Mouse (Mus musculus): ENCODE results near the gene Gtf2ird2. TPM values are rescaled to one million over a fixed set of nuclear protein-coding genes. Genes with fewer than 3 reads are reported as not detected.

The Gtf2ird2 gene
- polyA plus RNA-seq, 1 experiment from 2014 or later, result 7.9 TPM

DNA sequence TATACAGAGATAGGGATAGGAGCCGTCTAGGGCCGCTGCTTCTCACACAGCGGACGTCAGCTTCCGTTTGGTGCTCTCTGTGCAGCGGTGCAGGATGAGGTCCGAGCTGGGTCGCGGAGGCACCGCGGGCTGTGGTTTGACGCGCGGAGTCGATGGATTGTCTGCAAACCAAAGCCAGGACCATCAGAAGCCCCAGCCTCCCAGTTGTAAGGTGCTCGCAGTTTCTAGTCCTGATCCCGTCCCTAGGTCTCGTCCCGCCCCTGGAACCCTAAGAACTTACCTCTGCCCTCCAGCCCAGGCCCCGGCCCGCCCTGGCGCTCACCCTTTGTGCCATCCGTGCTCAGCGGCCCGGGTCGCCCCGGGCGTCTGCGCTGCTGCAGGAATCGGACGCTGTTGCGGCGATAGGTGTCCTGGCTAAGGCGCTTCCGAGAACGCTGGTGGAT, 37.9 kb downstream of the Gtf2ird2 start:
- Histone ChIP-seq H3K4me2 (ENCODE audit: low read depth, severe bottlenecking) (peak overlapping the region; percentile 62), H3K4me3 (ENCODE audit: low read depth, low read length) (peak overlapping the region; percentile 29), H3K27me3 (ENCODE audit: control insufficient read depth, insufficient read depth, low read length) (peaks cover 7% of the 10 kb centered on the region; the same call in 1 of the 2 replicates), H3K27ac (replicated peaks; ENCODE audit: low read depth, low read length) (no peak overlapping the region), H3K9me3 (ENCODE audit: control insufficient read depth, low read length) (no peaks in the 10 kb centered on the region), H3K4me1 (ENCODE audit: control insufficient read depth, insufficient read depth, low read length) (peaks cover 10% of the 10 kb centered on the region), H3K9ac (ENCODE audit: low read length) (peak overlapping the region; percentile 68), H3K36me3 (ENCODE audit: control insufficient read depth, insufficient read depth, low read length) (no peaks in the 10 kb centered on the region)
- ATAC-seq (ENCODE audit: insufficient number of reproducible peaks, low FRiP score, low TSS enrichment, low read depth) (no peak), DNase-seq (ENCODE audit: low spot score) (peak; percentile 56)
- WGBS, result 3% methylated on average over 36 of the region's 36 CpGs

GRCm38 (mm10) chr5:134225110-134225901, 41.5 kb downstream of the Gtf2ird2 start:
- Histone ChIP-seq H3K9me3 (ENCODE audit: control insufficient read depth, low read length) (no peaks in the 10 kb centered on the region), H3K27ac (replicated peaks; ENCODE audit: low read depth, low read length) (no peak overlapping the region), H3K4me1 (ENCODE audit: control insufficient read depth, insufficient read depth, low read length) (peaks cover 14% of the 10 kb centered on the region), H3K27me3 (ENCODE audit: control insufficient read depth, insufficient read depth, low read length) (peaks cover 7% of the 10 kb centered on the region; the same call in 1 of the 2 replicates), H3K36me3 (ENCODE audit: control insufficient read depth, insufficient read depth, low read length) (no peaks in the 10 kb centered on the region), H3K4me2 (ENCODE audit: low read depth, severe bottlenecking) (no peak overlapping the region), H3K4me3 (ENCODE audit: low read depth, low read length) (no peak overlapping the region), H3K9ac (ENCODE audit: low read length) (no peak overlapping the region)
- DNase-seq (ENCODE audit: low spot score) (no peak), ATAC-seq (ENCODE audit: insufficient number of reproducible peaks, low FRiP score, low TSS enrichment, low read depth) (no peak)
- WGBS, result 83% methylated on average over 30 of the region's 30 CpGs

GRCm38 (mm10) chr5:134226946-134227345, 43.1 kb downstream of the Gtf2ird2 start:
- H3K9me3 ChIP-seq (ENCODE audit: control insufficient read depth, low read length), result no peaks in the 10 kb centered on the region
- peaks cover 9% of the 10 kb centered on the region for H3K4me1 ChIP-seq (ENCODE audit: control insufficient read depth, insufficient read depth, low read length)
- H3K27ac ChIP-seq (replicated peaks; ENCODE audit: low read depth, low read length), result no peak overlapping the region
- ATAC-seq (ENCODE audit: insufficient number of reproducible peaks, low FRiP score, low TSS enrichment, low read depth), result no peak
- 62% methylated on average over 12 of the region's 12 CpGs for WGBS
- H3K4me2 ChIP-seq (ENCODE audit: low read depth, severe bottlenecking), result no peak overlapping the region
- peaks cover 7% of the 10 kb centered on the region; the same call in 1 of the 2 replicates for H3K27me3 ChIP-seq (ENCODE audit: control insufficient read depth, insufficient read depth, low read length)
- no peak for DNase-seq (ENCODE audit: low spot score)
- H3K4me3 ChIP-seq (ENCODE audit: low read depth, low read length), result no peak overlapping the region
- no peaks in the 10 kb centered on the region for H3K36me3 ChIP-seq (ENCODE audit: control insufficient read depth, insufficient read depth, low read length)
- no peak overlapping the region; the same call in 1 of the 2 replicates for H3K9ac ChIP-seq (ENCODE audit: low read length)

GRCm38 (mm10) chr5:134227574-134228248, 43.9 kb downstream of the Gtf2ird2 start:
- peaks cover 11% of the 10 kb centered on the region for H3K4me1 ChIP-seq (ENCODE audit: control insufficient read depth, insufficient read depth, low read length)
- DNase-seq (ENCODE audit: low spot score), result peak; percentile 69
- H3K36me3 ChIP-seq (ENCODE audit: control insufficient read depth, insufficient read depth, low read length), result no peaks in the 10 kb centered on the region
- H3K9me3 ChIP-seq (ENCODE audit: control insufficient read depth, low read length), result no peaks in the 10 kb centered on the region
- no peak for ATAC-seq (ENCODE audit: insufficient number of reproducible peaks, low FRiP score, low TSS enrichment, low read depth)
- H3K27ac ChIP-seq (replicated peaks; ENCODE audit: low read depth, low read length), result no peak overlapping the region
- H3K9ac ChIP-seq (ENCODE audit: low read length), result no peak overlapping the region; the same call in 1 of the 2 replicates
- no peak overlapping the region for H3K4me2 ChIP-seq (ENCODE audit: low read depth, severe bottlenecking)
- no peak overlapping the region for H3K4me3 ChIP-seq (ENCODE audit: low read depth, low read length)
- no peaks in the 10 kb centered on the region for H3K27me3 ChIP-seq (ENCODE audit: control insufficient read depth, insufficient read depth, low read length)
- WGBS, result 39% methylated on average over 11 of the region's 11 CpGs

- Histone ChIP-seq H3K4me2 (ENCODE audit: low read depth, severe bottlenecking) (no peak overlapping the region), H3K9ac (ENCODE audit: low read length) (no peak overlapping the region), H3K4me3 (ENCODE audit: low read depth, low read length) (no peak overlapping the region), H3K36me3 (ENCODE audit: control insufficient read depth, insufficient read depth, low read length) (no peaks in the 10 kb centered on the region), H3K4me1 (ENCODE audit: control insufficient read depth, insufficient read depth, low read length) (peaks cover 11% of the 10 kb centered on the region), H3K9me3 (ENCODE audit: control insufficient read depth, low read length) (no peaks in the 10 kb centered on the region), H3K27me3 (ENCODE audit: control insufficient read depth, insufficient read depth, low read length) (no peaks in the 10 kb centered on the region), H3K27ac (replicated peaks; ENCODE audit: low read depth, low read length) (no peak overlapping the region)
- DNase-seq (ENCODE audit: low spot score) (no peak), ATAC-seq (ENCODE audit: insufficient number of reproducible peaks, low FRiP score, low TSS enrichment, low read depth) (no peak)
- WGBS, result 84% methylated on average over 6 of the region's 6 CpGs
These were observed 44.4 kb downstream of the Gtf2ird2 start for GRCm38 (mm10) chr5:134228249-134228638.

GRCm38 (mm10) chr5:134229391-134229790, 45.6 kb downstream of the Gtf2ird2 start, which contains the start of gene Ncf1:
Gene Ncf1 (minus strand): TSS chr5:134229625.
- ATAC-seq (ENCODE audit: insufficient number of reproducible peaks, low FRiP score, low TSS enrichment, low read depth), result no peak
- no peak within 1 kb of the TSS for H3K27ac ChIP-seq (replicated peaks; ENCODE audit: low read depth, low read length)
- 85% methylated on average over 7 of the region's 7 CpGs for WGBS
- peaks cover 17% of the 10 kb centered on the region for H3K4me1 ChIP-seq (ENCODE audit: control insufficient read depth, insufficient read depth, low read length)
- no peaks in the 10 kb centered on the region for H3K9me3 ChIP-seq (ENCODE audit: control insufficient read depth, low read length)
- no peak within 1 kb of the TSS for H3K4me3 ChIP-seq (ENCODE audit: low read depth, low read length)
- H3K27me3 ChIP-seq (ENCODE audit: control insufficient read depth, insufficient read depth, low read length), result no peaks in the 10 kb centered on the region
- H3K9ac ChIP-seq (ENCODE audit: low read length), result no peak within 1 kb of the TSS
- H3K4me2 ChIP-seq (ENCODE audit: low read depth, severe bottlenecking), result no peak within 1 kb of the TSS
- H3K36me3 ChIP-seq (ENCODE audit: control insufficient read depth, insufficient read depth, low read length), result no peaks in the 10 kb centered on the region
- no peak for DNase-seq (ENCODE audit: low spot score)

- Histone ChIP-seq H3K9me3 (ENCODE audit: control insufficient read depth, low read length) (no peaks in the 10 kb centered on the region), H3K36me3 (ENCODE audit: control insufficient read depth, insufficient read depth, low read length) (no peaks in the 10 kb centered on the region; the same call in 1 of the 2 replicates), H3K27ac (replicated peaks; ENCODE audit: low read depth, low read length) (no peak overlapping the region), H3K4me2 (ENCODE audit: low read depth, severe bottlenecking) (no peak overlapping the region), H3K4me1 (ENCODE audit: control insufficient read depth, insufficient read depth, low read length) (peaks cover 24% of the 10 kb centered on the region), H3K9ac (ENCODE audit: low read length) (no peak overlapping the region), H3K4me3 (ENCODE audit: low read depth, low read length) (no peak overlapping the region), H3K27me3 (ENCODE audit: control insufficient read depth, insufficient read depth, low read length) (no peaks in the 10 kb centered on the region)
- WGBS, result 88% methylated on average over 5 of the region's 5 CpGs
- DNase-seq (ENCODE audit: low spot score) (no peak), ATAC-seq (ENCODE audit: insufficient number of reproducible peaks, low FRiP score, low TSS enrichment, low read depth) (no peak)
These were observed 47.6 kb downstream of the Gtf2ird2 start for GRCm38 (mm10) chr5:134231376-134231775.

DNA sequence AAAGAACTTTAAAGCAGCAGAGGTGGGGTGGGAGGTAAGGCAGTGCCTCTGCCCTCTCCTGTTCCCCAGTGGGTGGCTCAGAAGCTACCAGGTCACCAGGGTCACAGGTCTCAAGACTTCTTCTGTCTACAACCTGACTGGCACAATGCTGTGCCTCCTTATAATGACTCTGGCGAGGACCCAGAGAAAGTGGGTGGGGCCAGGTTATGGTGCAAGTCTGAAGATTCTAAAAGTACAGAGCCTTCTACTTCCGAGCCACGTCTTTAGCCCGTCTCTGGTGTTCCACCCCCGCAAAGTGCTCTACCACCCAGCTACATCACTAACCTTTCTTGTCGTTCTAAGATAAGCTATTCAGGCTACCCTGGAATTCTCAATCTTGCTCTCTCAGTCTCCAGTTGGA, 48.3 kb downstream of the Gtf2ird2 start:
- Histone ChIP-seq H3K36me3 (ENCODE audit: control insufficient read depth, insufficient read depth, low read length) (peaks cover 7% of the 10 kb centered on the region), H3K27ac (replicated peaks; ENCODE audit: low read depth, low read length) (no peak overlapping the region), H3K27me3 (ENCODE audit: control insufficient read depth, insufficient read depth, low read length) (no peaks in the 10 kb centered on the region), H3K9ac (ENCODE audit: low read length) (no peak overlapping the region), H3K9me3 (ENCODE audit: control insufficient read depth, low read length) (no peaks in the 10 kb centered on the region), H3K4me3 (ENCODE audit: low read depth, low read length) (no peak overlapping the region), H3K4me2 (ENCODE audit: low read depth, severe bottlenecking) (no peak overlapping the region), H3K4me1 (ENCODE audit: control insufficient read depth, insufficient read depth, low read length) (peaks cover 20% of the 10 kb centered on the region)
- 57% methylated on average over 6 of the region's 6 CpGs for WGBS
- ATAC-seq (ENCODE audit: insufficient number of reproducible peaks, low FRiP score, low TSS enrichment, low read depth) (no peak), DNase-seq (ENCODE audit: low spot score) (no peak)
